Mouse (Mus musculus): ENCODE results near the gene Gm49450. TPM values are rescaled to one million over a fixed set of nuclear protein-coding genes. Genes with fewer than 3 reads are reported as not detected.
A peak's percentile ranks its signal among the peaks of the same experiment; 100 is the strongest.
"Not testable (repeated sequence)": the region's sequence is repeated elsewhere in the genome, so short reads cannot be mapped to it uniquely, and the experiment has no call there.

Gm49450 gene
- polyA plus RNA-seq, 1 experiment from 2014 or later, result not detected

- H3K27ac ChIP-seq, result peak overlapping the region; percentile 7; the same call in 1 of the 2 replicates
- H3K27me3 ChIP-seq (replicated peaks), result no peaks in the 10 kb centered on the region
- H3K9me3 ChIP-seq, result no peaks in the 10 kb centered on the region
- H3K36me3 ChIP-seq, result 0 out of 2 replicates have a peak, but pooled peaks cover 5% of the 10 kb centered on the region
- H3K9ac ChIP-seq, result no peak overlapping the region
- WGBS, result 47% methylated on average over 8 of the region's 8 CpGs
- H3K4me1 ChIP-seq, result peaks cover 6% of the 10 kb centered on the region
- no peak overlapping the region for H3K4me3 ChIP-seq (replicated peaks)
- ATAC-seq (ENCODE audit: insufficient read depth, low FRiP score, low read depth), result no peak
- H3K4me2 ChIP-seq, result no peak overlapping the region
Observed at GRCm38 (mm10) chr15:98930017-98930734, 23.2 kb downstream of the Gm49450 start.

- 0 out of 2 replicates have a peak, but pooled peaks cover 5% of the 10 kb centered on the region for H3K36me3 ChIP-seq
- no peak overlapping the region for H3K4me2 ChIP-seq
- H3K9ac ChIP-seq, result no peak overlapping the region
- peaks cover 5% of the 10 kb centered on the region; the same call in 1 of the 2 replicates for H3K4me1 ChIP-seq
- peak; percentile 67; the same call in 1 of the 2 replicates for ATAC-seq (ENCODE audit: insufficient read depth, low FRiP score, low read depth)
- peak overlapping the region; percentile 7; the same call in 1 of the 2 replicates for H3K27ac ChIP-seq
- WGBS, result 15% methylated on average over 13 of the region's 13 CpGs
- H3K4me3 ChIP-seq (replicated peaks), result no peak overlapping the region
- no peaks in the 10 kb centered on the region for H3K9me3 ChIP-seq
- H3K27me3 ChIP-seq (replicated peaks), result no peaks in the 10 kb centered on the region
Observed at GRCm38 (mm10) chr15:98928598-98929240, 24.6 kb downstream of the Gm49450 start.

GRCm38 (mm10) chr15:98927566-98927965 is 25.8 kb downstream of the Gm49450 start:
- no peak overlapping the region for H3K4me3 ChIP-seq (replicated peaks)
- H3K4me2 ChIP-seq, result no peak overlapping the region
- 0 out of 2 replicates have a peak, but pooled peaks cover 5% of the 10 kb centered on the region for H3K36me3 ChIP-seq
- WGBS, result 77% methylated on average over 5 of the region's 5 CpGs
- ATAC-seq (ENCODE audit: insufficient read depth, low FRiP score, low read depth), result no peak
- no peak overlapping the region for H3K27ac ChIP-seq
- no peaks in the 10 kb centered on the region for H3K27me3 ChIP-seq (replicated peaks)
- H3K9me3 ChIP-seq, result no peaks in the 10 kb centered on the region
- peaks cover 5% of the 10 kb centered on the region; the same call in 1 of the 2 replicates for H3K4me1 ChIP-seq
- H3K9ac ChIP-seq, result no peak overlapping the region

- H3K27me3 ChIP-seq (replicated peaks), result no peaks in the 10 kb centered on the region
- 64% methylated on average over 3 of the region's 3 CpGs for WGBS
- no peaks in the 10 kb centered on the region for H3K9me3 ChIP-seq
- H3K36me3 ChIP-seq, result no peaks in the 10 kb centered on the region
- H3K9ac ChIP-seq, result no peak overlapping the region
- H3K27ac ChIP-seq, result no peak overlapping the region
- H3K4me1 ChIP-seq, result peaks cover 5% of the 10 kb centered on the region; the same call in 1 of the 2 replicates
- H3K4me2 ChIP-seq, result no peak overlapping the region
- no peak overlapping the region for H3K4me3 ChIP-seq (replicated peaks)
- no peak for ATAC-seq (ENCODE audit: insufficient read depth, low FRiP score, low read depth)
Observed at GRCm38 (mm10) chr15:98924682-98925081, 28.7 kb downstream of the Gm49450 start.

GRCm38 (mm10) chr15:98923031-98923537 is 30.3 kb downstream of the Gm49450 start:
- Histone ChIP-seq H3K9me3 (no peaks in the 10 kb centered on the region), H3K4me1 (no peaks in the 10 kb centered on the region), H3K9ac (no peak overlapping the region), H3K4me3 (replicated peaks) (no peak overlapping the region), H3K27ac (no peak overlapping the region), H3K36me3 (no peaks in the 10 kb centered on the region), H3K27me3 (replicated peaks) (no peaks in the 10 kb centered on the region), H3K4me2 (no peak overlapping the region)
- ATAC-seq (ENCODE audit: insufficient read depth, low FRiP score, low read depth), result no peak
- 78% methylated on average over 2 of the region's 2 CpGs for WGBS

GRCm38 (mm10) chr15:98922581-98922980 is 30.8 kb downstream of the Gm49450 start:
- Histone ChIP-seq H3K36me3 (no peaks in the 10 kb centered on the region), H3K27me3 (replicated peaks) (no peaks in the 10 kb centered on the region), H3K4me3 (replicated peaks) (no peak overlapping the region), H3K9ac (no peak overlapping the region), H3K9me3 (no peaks in the 10 kb centered on the region), H3K4me1 (no peaks in the 10 kb centered on the region), H3K4me2 (no peak overlapping the region), H3K27ac (no peak overlapping the region)
- no peak for ATAC-seq (ENCODE audit: insufficient read depth, low FRiP score, low read depth)
- 53% methylated on average over 3 of the region's 3 CpGs for WGBS

- Histone ChIP-seq H3K9me3 (no peaks in the 10 kb centered on the region), H3K4me1 (peaks cover 3% of the 10 kb centered on the region; the same call in 1 of the 2 replicates), H3K4me3 (replicated peaks) (no peak overlapping the region), H3K9ac (no peak overlapping the region), H3K36me3 (no peaks in the 10 kb centered on the region), H3K27me3 (replicated peaks) (no peaks in the 10 kb centered on the region), H3K4me2 (no peak overlapping the region), H3K27ac (no peak overlapping the region)
- WGBS, result 80% methylated on average over 5 of the region's 5 CpGs
- ATAC-seq (ENCODE audit: insufficient read depth, low FRiP score, low read depth), result no peak
Observed at GRCm38 (mm10) chr15:98921510-98921909, 31.8 kb downstream of the Gm49450 start.

GRCm38 (mm10) chr15:98918499-98918895 is 34.9 kb downstream of the Gm49450 start:
- WGBS, result 26% methylated on average over 8 of the region's 8 CpGs
- not testable (repeated sequence) for H3K27me3 ChIP-seq (replicated peaks); ATAC-seq (ENCODE audit: insufficient read depth, low FRiP score, low read depth); H3K36me3 ChIP-seq; H3K9me3 ChIP-seq; H3K4me1 ChIP-seq
- peak overlapping the region; percentile 93 for H3K4me3 ChIP-seq (replicated peaks)
- peak overlapping the region; percentile 88 for H3K4me2 ChIP-seq
- H3K9ac ChIP-seq, result 0 out of 2 replicates have a peak overlapping the region, but pooled peaks have one; percentile 34
- peak overlapping the region; percentile 94 for H3K27ac ChIP-seq

- Histone ChIP-seq H3K4me2 (peak within 1 kb of the TSS; percentile 88), H3K4me1 (peaks cover 9% of the 10 kb centered on the region; the same call in 1 of the 2 replicates)
- WGBS, result under 1% methylated on average over 82 of the region's 82 CpGs
Observed at GRCm38 (mm10) chr15:98917538-98918498, 35.5 kb downstream of the Gm49450 start, which contains the start of gene Lmbr1l. Lmbr1l (minus strand) TSS chr15:98918231.

GRCm38 (mm10) chr15:98917091-98917490 is 36.3 kb downstream of the Gm49450 start:
- no peak for ATAC-seq (ENCODE audit: insufficient read depth, low FRiP score, low read depth)
- under 1% methylated on average over 14 of the region's 14 CpGs for WGBS
- peak overlapping the region; percentile 93 for H3K4me3 ChIP-seq (replicated peaks)
- peak overlapping the region; percentile 67 for H3K9ac ChIP-seq
- H3K27me3 ChIP-seq (replicated peaks), result no peaks in the 10 kb centered on the region
- H3K4me1 ChIP-seq, result peaks cover 9% of the 10 kb centered on the region; the same call in 1 of the 2 replicates
- H3K4me2 ChIP-seq, result peak overlapping the region; percentile 88
- H3K36me3 ChIP-seq, result peaks cover 5% of the 10 kb centered on the region; the same call in 1 of the 2 replicates
- H3K27ac ChIP-seq, result peak overlapping the region; percentile 94
- no peaks in the 10 kb centered on the region for H3K9me3 ChIP-seq

More at GRCm38 (mm10) chr15:98917538-98918498, 35.5 kb downstream of the Gm49450 start, which contains the start of gene Lmbr1l:
- Histone ChIP-seq H3K27ac (peak within 1 kb of the TSS; percentile 94), H3K4me3 (replicated peaks) (peak within 1 kb of the TSS; percentile 93), H3K9ac (peak within 1 kb of the TSS; percentile 67), H3K27me3 (replicated peaks) (no peaks in the 10 kb centered on the region), H3K9me3 (no peaks in the 10 kb centered on the region), H3K36me3 (no peaks in the 10 kb centered on the region)
- ATAC-seq (ENCODE audit: insufficient read depth, low FRiP score, low read depth), result peak; percentile 99

- 89% methylated on average over 4 of the region's 4 CpGs for WGBS
- H3K27ac ChIP-seq, result no peak overlapping the region
- ATAC-seq (ENCODE audit: insufficient read depth, low FRiP score, low read depth), result no peak
- H3K27me3 ChIP-seq (replicated peaks), result no peaks in the 10 kb centered on the region
- H3K4me3 ChIP-seq (replicated peaks), result no peak overlapping the region
- H3K9me3 ChIP-seq, result no peaks in the 10 kb centered on the region
- peaks cover 9% of the 10 kb centered on the region; the same call in 1 of the 2 replicates for H3K4me1 ChIP-seq
- H3K4me2 ChIP-seq, result no peak overlapping the region
- peaks cover 15% of the 10 kb centered on the region; the same call in 1 of the 2 replicates for H3K36me3 ChIP-seq
- no peak overlapping the region for H3K9ac ChIP-seq
Observed at GRCm38 (mm10) chr15:98916016-98916415, 37.3 kb downstream of the Gm49450 start.

Measured in stomach, embryonic 15.5 days (tissue).